Mouse (Mus musculus) ES-Bruce4 (cell line): ENCODE results near the gene Tubgcp2. TPM values are rescaled to one million over a fixed set of nuclear protein-coding genes. Genes with fewer than 3 reads are reported as not detected.

Experiments
- H3K27ac ChIP-seq: 2 replicates; pipeline ENCODE4 v1.5.1; 2012; ENCODE audit warnings: low read length, inconsistent platforms; ENCODE audit not compliant: insufficient read depth
- H3K27me3 ChIP-seq: 2 replicates; pipeline ENCODE4 v1.6.1; 2012; ENCODE audit warnings: mild to moderate bottlenecking, low read length, inconsistent platforms; ENCODE audit not compliant: control insufficient read depth, poor library complexity, insufficient read depth, severe bottlenecking
- H3K36me3 ChIP-seq: 2 replicates; pipeline ENCODE4 v1.6.1; 2012; ENCODE audit warnings: inconsistent platforms, mild to moderate bottlenecking, low read length, moderate library complexity; ENCODE audit not compliant: control insufficient read depth, poor library complexity, insufficient read depth, severe bottlenecking
- H3K4me1 ChIP-seq: one replicate; pipeline ENCODE4 v1.8.1; 2011; ENCODE audit warnings: low read length; ENCODE audit not compliant: control insufficient read depth, insufficient read depth
- H3K4me3 ChIP-seq: 2 replicates; pipeline ENCODE4 v1.5.1; 2011; ENCODE audit warnings: low read depth, mild to moderate bottlenecking, low read length
- H3K9ac ChIP-seq: 2 replicates; pipeline ENCODE4 v1.6.1; 2012; ENCODE audit warnings: low read depth, mild to moderate bottlenecking, inconsistent platforms; ENCODE audit not compliant: poor library complexity, severe bottlenecking
- H3K9me3 ChIP-seq: replicated peaks from 2 replicates; pipeline ENCODE4 v1.6.1; 2012; ENCODE audit warnings: mild to moderate bottlenecking, low read length, inconsistent platforms; ENCODE audit not compliant: control insufficient read depth, poor library complexity, insufficient read depth, severe bottlenecking
- CTCF ChIP-seq: IDR thresholded peaks from one replicate; pipeline ENCODE4 v1.8.1; 2011; ENCODE audit warnings: low read depth, low read length
- EP300 ChIP-seq: IDR thresholded peaks from 2 replicates; pipeline ENCODE4 v1.6.1; 2011; ENCODE audit warnings: low read depth, low read length; ENCODE audit not compliant: insufficient read depth
- POLR2A ChIP-seq: IDR thresholded peaks from one replicate; pipeline ENCODE4 v1.8.1; 2011; ENCODE audit warnings: low read length; ENCODE audit not compliant: insufficient read depth
- polyA plus RNA-seq: library from polyadenylated mRNA; stranded (reverse); fragments of >200 nt; gene quantifications from 2 replicates; pipeline ENCODE4 v1.2.4, GENCODE M21; 2011; ENCODE audit warnings: low read depth; ENCODE audit not compliant: missing spikeins, insufficient read depth, insufficient read length

Tubgcp2 gene
- polyA plus RNA-seq, result 36.3 and 38.3 TPM in 2 replicates

- TF ChIP-seq POLR2A (no peak), CTCF (no peak), EP300 (0 out of 2 replicates have a peak, but pooled peaks have one; percentile 4)
- Histone ChIP-seq H3K9ac (peak within 1 kb of the TSS; percentile 76), H3K4me1 (no peaks in the 10 kb centered on the region), H3K4me3 (peak within 1 kb of the TSS; percentile 77), H3K36me3 (0 out of 2 replicates have a peak, but pooled peaks cover 4% of the 10 kb centered on the region), H3K27me3 (no peaks in the 10 kb centered on the region), H3K9me3 (no peaks in the 10 kb centered on the region), H3K27ac (no peak within 1 kb of the TSS; the same call in 1 of the 2 replicates)
Measured at GRCm38 (mm10) chr7:140036281-140037170, at the start of gene Tubgcp2, which contains the start of gene Zfp511. Gene Tubgcp2, minus strand, starts transcription at chr7:140036669. Gene Zfp511, plus strand, starts transcription at chr7:140036391.

GRCm38 (mm10) chr7:140082242-140082678 lies 45.8 kb upstream of the Tubgcp2 start, which contains the start of gene Caly:
Gene Caly, minus strand, starts transcription at chr7:140082548.
- Histone ChIP-seq H3K4me3 (no peak within 1 kb of the TSS), H3K27ac (no peak within 1 kb of the TSS), H3K36me3 (no peaks in the 10 kb centered on the region), H3K9me3 (no peaks in the 10 kb centered on the region), H3K27me3 (no peaks in the 10 kb centered on the region), H3K9ac (no peak within 1 kb of the TSS), H3K4me1 (no peaks in the 10 kb centered on the region)
- TF ChIP-seq POLR2A, result no peak
- TF ChIP-seq EP300, result no peak
- TF ChIP-seq CTCF, result peak; percentile 41

- H3K36me3 ChIP-seq, result no peaks in the 10 kb centered on the region
- H3K4me3 ChIP-seq, result no peak overlapping the region
- no peak overlapping the region for H3K9ac ChIP-seq
- H3K27me3 ChIP-seq, result no peaks in the 10 kb centered on the region
- H3K27ac ChIP-seq, result no peak overlapping the region
- H3K9me3 ChIP-seq, result no peaks in the 10 kb centered on the region
- no peak for TF ChIP-seq POLR2A
- H3K4me1 ChIP-seq, result no peaks in the 10 kb centered on the region
Measured at GRCm38 (mm10) chr7:140081408-140082241, 45.2 kb upstream of the Tubgcp2 start.

- H3K27ac ChIP-seq, result no peak overlapping the region
- no peaks in the 10 kb centered on the region for H3K9me3 ChIP-seq
- no peaks in the 10 kb centered on the region for H3K4me1 ChIP-seq
- H3K36me3 ChIP-seq, result no peaks in the 10 kb centered on the region
- H3K9ac ChIP-seq, result no peak overlapping the region
- H3K27me3 ChIP-seq, result no peaks in the 10 kb centered on the region
- TF ChIP-seq POLR2A (no peak), EP300 (no peak), CTCF (no peak)
- no peak overlapping the region for H3K4me3 ChIP-seq
Measured at GRCm38 (mm10) chr7:140080503-140081156, 44.2 kb upstream of the Tubgcp2 start.

GRCm38 (mm10) chr7:140078711-140079110 lies 42.2 kb upstream of the Tubgcp2 start:
- Histone ChIP-seq H3K9me3 (no peaks in the 10 kb centered on the region), H3K4me3 (no peak overlapping the region), H3K9ac (no peak overlapping the region), H3K27me3 (no peaks in the 10 kb centered on the region), H3K36me3 (no peaks in the 10 kb centered on the region), H3K27ac (no peak overlapping the region), H3K4me1 (no peaks in the 10 kb centered on the region)
- TF ChIP-seq POLR2A (no peak), CTCF (peak; percentile 71), EP300 (no peak)
